Mouse (Mus musculus): ENCODE results near the gene Intu. TPM values are rescaled to one million over a fixed set of nuclear protein-coding genes. Genes with fewer than 3 reads are reported as not detected.

The Intu gene
- total RNA-seq, 2 experiments from 2014 or later: 2.1 to 2.3 TPM

Small RNA genes within 50 kb of the gene (microRNA-seq; reads per million reads assigned to microRNA genes)
- not detected for gene Gm23810

Other genes starting within 250 kb of the Intu start
- not detected for gene Slc25a31, start 177.6 kb downstream of the Intu start, total RNA-seq (2021)
- 1 to 10 TPM; 4.9 to 6.6 TPM for gene Hspa4l, start 213.2 kb downstream of the Intu start, total RNA-seq (2021)